Mouse (Mus musculus): ENCODE data around the gene Lrp5. TPM values are rescaled to one million over a fixed set of nuclear protein-coding genes. Genes with fewer than 3 reads are reported as not detected.

The Lrp5 gene
- polyA plus RNA-seq (2017; shearing (Covaris generic)), result not detected

GRCm38 (mm10) chr19:3686215-3686894 lies at the start of gene Lrp5:
Gene Lrp5 (minus strand): TSS chr19:3686564.

GRCm38 (mm10) chr19:3708078-3709012 lies 22.0 kb upstream of the Lrp5 start, which contains the start of gene 1810055G02Rik:
Gene 1810055G02Rik (plus strand): TSS chr19:3708293.

GRCm38 (mm10) chr19:3575632-3576384 lies 110.6 kb downstream of the Lrp5 start, which contains the start of gene Ppp6r3:
Gene Ppp6r3 (minus strand): TSS chr19:3575749.

Other genes with a start within 250 kb of the Lrp5 start
- 101 TPM for gene Ppp6r3, start 110.8 kb downstream of the Lrp5 start, polyA plus RNA-seq (2017; shearing (Covaris generic))
- gene 1810055G02Rik, start 21.7 kb upstream of the Lrp5 start, polyA plus RNA-seq (2017; shearing (Covaris generic)), result 8.9 TPM
- gene Kmt5b, start 80.9 kb upstream of the Lrp5 start, polyA plus RNA-seq (2017; shearing (Covaris generic)), result 48.1 TPM
- 3.3 TPM for gene Chka, start 165.2 kb upstream of the Lrp5 start, polyA plus RNA-seq (2017; shearing (Covaris generic))
- 75.6 TPM for gene Tcirg1, start 220.6 kb upstream of the Lrp5 start, polyA plus RNA-seq (2017; shearing (Covaris generic))
- gene Ndufs8, start 226.2 kb upstream of the Lrp5 start, polyA plus RNA-seq (2017; shearing (Covaris generic)), result 209 TPM
- gene Aldh3b1, start 243.2 kb upstream of the Lrp5 start, polyA plus RNA-seq (2017; shearing (Covaris generic)), result 0.95 TPM
- gene Unc93b1, start 248.6 kb upstream of the Lrp5 start, polyA plus RNA-seq (2017; shearing (Covaris generic)), result 71.9 TPM